Mouse (Mus musculus): ENCODE measurements at regions not wholly inside any gene's neighbourhood (a gene's known extent, or its start where the extent isn't known, plus 50 kb on each side); places are given as distances from the start of the nearest gene placed in this dataset.

DNA sequence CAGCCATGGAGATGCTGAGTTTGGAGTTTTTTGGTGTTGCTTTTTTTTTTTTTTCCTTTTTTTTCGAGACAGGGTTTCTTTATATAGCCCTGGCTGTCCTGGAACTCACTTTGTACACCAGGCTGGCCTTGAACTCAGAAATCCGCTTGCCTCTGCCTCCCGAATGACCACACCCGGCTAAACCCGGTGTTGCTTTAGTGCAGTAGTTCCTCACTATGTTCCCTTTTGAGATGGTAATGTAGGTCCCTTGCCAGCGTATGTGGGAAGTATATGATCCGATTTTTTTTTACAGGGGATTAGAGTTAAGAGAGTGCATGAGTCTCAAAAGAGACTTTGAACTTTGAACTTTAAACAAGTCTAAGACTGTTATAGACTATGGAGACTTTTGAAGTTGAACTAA, 53.8 kb upstream of the Hs6st1 start:
- WGBS: 94% methylated on average over 7 of the region's 7 CpGs
- H3K4me1 ChIP-seq (replicated peaks; ENCODE audit: control insufficient read depth, insufficient read depth, low read length): peaks cover 3% of the 10 kb centered on the region; the same call in 1 of the 2 replicates
- no peaks in the 10 kb centered on the region for H3K27me3 ChIP-seq (ENCODE audit: control insufficient read depth, insufficient read depth, low read length)
- no peak overlapping the region for H3K27ac ChIP-seq (ENCODE audit: control insufficient read depth, insufficient read depth, low read length)
- H3K4me3 ChIP-seq (ENCODE audit: control insufficient read depth, insufficient read depth, low read length): no peak overlapping the region
- TF ChIP-seq CTCF (IDR thresholded peaks at IDR 0.05; ENCODE audit: borderline replicate concordance, control insufficient read depth, extremely low read depth, insufficient read depth, low read length, poor library complexity) (no peak), POLR2A (IDR thresholded peaks at IDR 0.05; ENCODE audit: control insufficient read depth, extremely low read depth, insufficient read depth, low read length, poor library complexity) (no peak)
- no peak for DNase-seq
- no peaks in the 10 kb centered on the region for H3K36me3 ChIP-seq (ENCODE audit: control insufficient read depth, insufficient read depth, low read length)

DNA sequence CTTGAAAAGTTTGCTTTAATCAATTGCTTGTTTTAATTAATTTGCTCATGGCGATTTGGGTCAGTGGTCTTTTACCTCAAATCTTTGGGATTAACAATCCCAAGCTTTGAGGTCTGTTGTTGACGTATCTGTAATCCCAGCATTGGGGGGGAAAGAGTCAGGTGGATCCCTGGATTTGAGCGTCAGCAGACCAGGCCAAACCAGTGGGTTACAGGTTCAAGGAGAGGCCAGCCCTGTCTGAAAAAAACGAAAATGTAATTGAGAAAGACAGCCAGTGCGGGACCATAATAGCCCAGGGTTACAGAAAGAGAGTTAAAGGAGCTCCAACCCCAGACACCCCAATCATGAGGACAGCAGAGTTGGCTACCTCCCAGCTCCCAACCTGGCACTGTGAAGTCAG, 53.0 kb upstream of the Hs6st1 start:
- Histone ChIP-seq H3K4me3 (ENCODE audit: control insufficient read depth, insufficient read depth, low read length) (no peak overlapping the region), H3K36me3 (ENCODE audit: control insufficient read depth, insufficient read depth, low read length) (no peaks in the 10 kb centered on the region), H3K27me3 (ENCODE audit: control insufficient read depth, insufficient read depth, low read length) (no peaks in the 10 kb centered on the region), H3K4me1 (replicated peaks; ENCODE audit: control insufficient read depth, insufficient read depth, low read length) (peaks cover 3% of the 10 kb centered on the region; the same call in 1 of the 2 replicates), H3K27ac (ENCODE audit: control insufficient read depth, insufficient read depth, low read length) (no peak overlapping the region)
- TF ChIP-seq CTCF (IDR thresholded peaks at IDR 0.05; ENCODE audit: borderline replicate concordance, control insufficient read depth, extremely low read depth, insufficient read depth, low read length, poor library complexity): no peak
- no peak for TF ChIP-seq POLR2A (IDR thresholded peaks at IDR 0.05; ENCODE audit: control insufficient read depth, extremely low read depth, insufficient read depth, low read length, poor library complexity)
- DNase-seq: no peak
- 95% methylated on average over 5 of the region's 5 CpGs for WGBS

DNA sequence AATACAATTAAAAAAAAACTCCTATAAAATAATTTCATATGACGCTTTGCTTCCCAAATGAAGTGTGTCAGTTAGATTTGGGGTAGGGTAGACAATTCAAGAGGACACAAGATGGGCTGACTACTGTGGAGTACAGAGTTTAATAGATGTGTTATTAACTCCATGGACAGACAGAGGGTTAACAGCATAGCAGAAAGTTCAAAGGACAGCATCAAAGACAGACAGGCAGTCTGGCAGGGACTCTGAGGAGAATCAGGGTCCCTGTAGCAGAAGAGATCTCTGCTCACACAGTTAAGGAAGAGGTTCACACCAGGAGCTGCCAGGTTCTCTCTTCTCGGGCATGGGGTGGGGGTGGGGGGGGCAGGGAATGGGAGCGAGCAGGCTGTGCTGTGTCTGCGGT, 51.6 kb upstream of the Hs6st1 start:
- Histone ChIP-seq H3K27me3 (ENCODE audit: control insufficient read depth, insufficient read depth, low read length) (no peaks in the 10 kb centered on the region), H3K4me3 (ENCODE audit: control insufficient read depth, insufficient read depth, low read length) (no peak overlapping the region), H3K36me3 (ENCODE audit: control insufficient read depth, insufficient read depth, low read length) (no peaks in the 10 kb centered on the region), H3K27ac (ENCODE audit: control insufficient read depth, insufficient read depth, low read length) (no peak overlapping the region), H3K4me1 (replicated peaks; ENCODE audit: control insufficient read depth, insufficient read depth, low read length) (no peaks in the 10 kb centered on the region)
- 89% methylated on average over 4 of the region's 4 CpGs for WGBS
- TF ChIP-seq CTCF (IDR thresholded peaks at IDR 0.05; ENCODE audit: borderline replicate concordance, control insufficient read depth, extremely low read depth, insufficient read depth, low read length, poor library complexity) (no peak), POLR2A (IDR thresholded peaks at IDR 0.05; ENCODE audit: control insufficient read depth, extremely low read depth, insufficient read depth, low read length, poor library complexity) (no peak)
- DNase-seq: no peak

DNA sequence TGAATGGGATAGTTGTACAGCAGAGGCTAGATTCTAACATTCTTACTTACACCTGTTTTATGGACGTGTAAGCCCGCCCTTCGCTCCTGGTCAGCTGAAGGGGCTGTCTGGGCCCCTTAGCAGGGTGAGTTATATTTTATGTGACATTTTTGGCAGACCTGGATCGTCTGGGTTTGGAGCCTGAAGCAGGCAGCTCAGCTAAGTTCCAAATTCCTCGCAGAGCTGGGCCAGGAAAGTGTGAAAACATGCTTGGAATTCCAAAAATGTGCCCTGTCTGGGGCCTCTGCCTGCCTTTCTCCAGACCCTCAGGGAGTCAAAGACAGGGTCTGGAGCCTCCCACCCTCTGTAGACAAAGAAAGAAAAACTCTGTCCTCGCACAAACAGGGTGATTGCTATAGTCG, 51.1 kb upstream of the Hs6st1 start:
- WGBS: 80% methylated on average over 7 of the region's 7 CpGs
- no peaks in the 10 kb centered on the region for H3K4me1 ChIP-seq (replicated peaks; ENCODE audit: control insufficient read depth, insufficient read depth, low read length)
- no peaks in the 10 kb centered on the region for H3K27me3 ChIP-seq (ENCODE audit: control insufficient read depth, insufficient read depth, low read length)
- DNase-seq: no peak
- TF ChIP-seq CTCF (IDR thresholded peaks at IDR 0.05; ENCODE audit: borderline replicate concordance, control insufficient read depth, extremely low read depth, insufficient read depth, low read length, poor library complexity) (no peak), POLR2A (IDR thresholded peaks at IDR 0.05; ENCODE audit: control insufficient read depth, extremely low read depth, insufficient read depth, low read length, poor library complexity) (no peak)
- H3K27ac ChIP-seq (ENCODE audit: control insufficient read depth, insufficient read depth, low read length): no peak overlapping the region
- H3K36me3 ChIP-seq (ENCODE audit: control insufficient read depth, insufficient read depth, low read length): no peaks in the 10 kb centered on the region
- H3K4me3 ChIP-seq (ENCODE audit: control insufficient read depth, insufficient read depth, low read length): no peak overlapping the region

DNA sequence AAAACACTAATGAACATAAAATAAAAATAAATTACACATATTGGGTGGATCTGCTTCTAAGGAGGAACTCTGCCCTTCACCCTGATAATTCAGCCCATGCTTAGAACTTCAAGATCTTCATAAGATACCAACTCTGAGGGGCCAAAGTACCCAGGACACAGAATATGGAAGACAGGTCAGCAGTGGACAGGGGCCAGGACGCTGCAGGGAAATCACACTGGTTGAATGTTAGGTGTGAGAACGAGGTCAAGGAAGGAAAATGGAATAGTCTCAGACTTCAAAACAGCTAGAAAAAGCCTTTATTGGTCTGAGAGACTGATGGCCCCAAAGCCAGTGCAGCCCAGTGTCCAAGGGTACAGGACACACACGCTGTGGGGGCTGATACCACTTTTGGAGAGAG, 50.5 kb upstream of the Hs6st1 start:
- H3K27me3 ChIP-seq (ENCODE audit: control insufficient read depth, insufficient read depth, low read length): no peaks in the 10 kb centered on the region
- WGBS: 88% methylated on average over 3 of the region's 3 CpGs
- no peaks in the 10 kb centered on the region for H3K4me1 ChIP-seq (replicated peaks; ENCODE audit: control insufficient read depth, insufficient read depth, low read length)
- DNase-seq: no peak
- TF ChIP-seq POLR2A (IDR thresholded peaks at IDR 0.05; ENCODE audit: control insufficient read depth, extremely low read depth, insufficient read depth, low read length, poor library complexity) (no peak), CTCF (IDR thresholded peaks at IDR 0.05; ENCODE audit: borderline replicate concordance, control insufficient read depth, extremely low read depth, insufficient read depth, low read length, poor library complexity) (no peak)
- no peaks in the 10 kb centered on the region for H3K36me3 ChIP-seq (ENCODE audit: control insufficient read depth, insufficient read depth, low read length)
- H3K27ac ChIP-seq (ENCODE audit: control insufficient read depth, insufficient read depth, low read length): no peak overlapping the region
- H3K4me3 ChIP-seq (ENCODE audit: control insufficient read depth, insufficient read depth, low read length): no peak overlapping the region
